In genomic region chr9:67759163-67759955, GRCm38 (mm10) we compare ENCODE assay signal across 8 mouse cellular contexts. TPM values are rescaled to one million over a fixed set of nuclear protein-coding genes. Genes with fewer than 3 reads are reported as not detected.
DNase-seq lines count a peak whose midpoint lies in the region; ATAC-seq and TF ChIP-seq lines count a peak whose summit lies in the region.

C2cd4b (plus strand) TSS chr9:67759437.

- peak within 1 kb of the TSS; percentile 92 for H3K4me3 ChIP-seq in E14TG2a.4 (replicated peaks; ENCODE audit: low read length)
- peak within 1 kb of the TSS; percentile 28; the same call in 1 of the 2 replicates for H3K4me3 ChIP-seq in bone marrow macrophage, adult 2 months (ENCODE audit: insufficient read depth, low read length)
- H3K4me3 ChIP-seq in forebrain, embryonic 11.5 days (ENCODE audit: low read depth, low read length) = peak within 1 kb of the TSS; percentile 62

- H3K9me3 ChIP-seq in E14TG2a.4 (ENCODE audit: low read length) = peaks cover 11% of the 10 kb centered on the region
- no peaks in the 10 kb centered on the region for H3K9me3 ChIP-seq in forebrain, embryonic 11.5 days (ENCODE audit: control insufficient read depth, low read length)

- TF ChIP-seq CTCF in E14TG2a.4 (conservative IDR thresholded peaks at IDR 0.05; ENCODE audit: low read length) = no peak
- TF ChIP-seq CTCF in bone marrow macrophage, adult 2 months (IDR thresholded peaks at IDR 0.05; ENCODE audit: low read depth, low read length) = no peak

- WGBS in forebrain, embryonic 11.5 days = 1% methylated on average over 49 of the region's 49 CpGs

- peaks cover 15% of the 10 kb centered on the region for H3K4me1 ChIP-seq in E14TG2a.4 (replicated peaks; ENCODE audit: low read depth, low read length)
- no peaks in the 10 kb centered on the region for H3K4me1 ChIP-seq in bone marrow macrophage, adult 2 months (ENCODE audit: control insufficient read depth, insufficient read depth, low read length)
- 0 out of 2 replicates have a peak, but pooled peaks cover 3% of the 10 kb centered on the region for H3K4me1 ChIP-seq in forebrain, embryonic 11.5 days (replicated peaks; ENCODE audit: control insufficient read depth, insufficient read depth, low read length)

- DNase-seq in forebrain, embryonic 11.5 days (ENCODE audit: low spot score) = peak; percentile 54
- DNase-seq in heart, postnatal 25 days (ENCODE audit: low spot score) = peak; percentile 28
- DNase-seq in kidney, postnatal 4 days = peak; percentile 45 to 68
- DNase-seq in lung, adult 18-20 months = peak; percentile 86 to 89
- DNase-seq in retina, postnatal 7 days (ENCODE audit: low read depth, low spot score) = peak; percentile 44
- no peak for DNase-seq in spleen, postnatal 10 days (ENCODE audit: low spot score in 2 of 2)

- peaks cover 44% of the 10 kb centered on the region for H3K27me3 ChIP-seq in E14TG2a.4 (ENCODE audit: insufficient read depth, low read length)
- H3K27me3 ChIP-seq in forebrain, embryonic 11.5 days (ENCODE audit: control insufficient read depth, insufficient read depth, low read length) = peaks cover 19% of the 10 kb centered on the region

- peak within 1 kb of the TSS; percentile 88 for H3K4me2 ChIP-seq in forebrain, embryonic 11.5 days (ENCODE audit: low read depth, low read length, severe bottlenecking)

- H3K27ac ChIP-seq in bone marrow macrophage, adult 2 months (ENCODE audit: insufficient read depth, low read depth, low read length) = no peak within 1 kb of the TSS
- H3K27ac ChIP-seq in forebrain, embryonic 11.5 days (ENCODE audit: low read depth, low read length) = no peak within 1 kb of the TSS

- H3K9ac ChIP-seq in forebrain, embryonic 11.5 days (ENCODE audit: low read length) = peak within 1 kb of the TSS; percentile 58

- ATAC-seq in forebrain, embryonic 11.5 days (replicated peaks; ENCODE audit: low FRiP score) = peak; percentile 24; the same call in 1 of the 2 replicates

- intact Hi-C loops in heart, postnatal 25 days (cut with DNase I) = loop anchor here (5.0 kb wide), 1 partner anchor 118 kb away; no protein-coding TSS in a partner anchor

- no peak for TF ChIP-seq POLR2A in bone marrow macrophage, adult 2 months (IDR thresholded peaks at IDR 0.05; ENCODE audit: borderline replicate concordance, low read depth, low read length)

- H3K36me3 ChIP-seq in E14TG2a.4 (ENCODE audit: insufficient read depth, low read length) = no peaks in the 10 kb centered on the region
- H3K36me3 ChIP-seq in forebrain, embryonic 11.5 days (ENCODE audit: control insufficient read depth, insufficient read depth, low read length) = no peaks in the 10 kb centered on the region

RNA-seq across cellular contexts. Expression of gene C2cd4b, which starts in this region (rescaled TPM):
- not detected in 2 replicates for polyA plus RNA-seq in bone marrow macrophage, adult 2 months (2012; ENCODE audit: insufficient read depth, insufficient read length, missing spikeins)
- polyA plus RNA-seq in forebrain, embryonic 11.5 days (2014; fragmentation: Nextera tagmentation; extraction: Ambion mirVana) = 0.13 TPM in 1 of 2 replicates, not detected in the other
- 1 to 10 TPM; 1.6 to 1.9 TPM for total RNA-seq in heart, postnatal 25 days (2021)

Comparison
In these comparisons a context has a peak if more than half of its experiments do, and no peak if none do; other contexts are left out.
1. Peak in DNase-seq, ATAC-seq, H3K4me3 ChIP-seq, H3K9ac ChIP-seq and H3K4me2 ChIP-seq in forebrain, embryonic 11.5 days; RNA of the gene not detected or under 1 TPM.
2. H3K4me3 ChIP-seq: peak in every context shown above with its lines; median percentile 92 in E14TG2a.4; 62 in forebrain, embryonic 11.5 days; 28 in bone marrow macrophage, adult 2 months.
3. DNase-seq: peak in heart, postnatal 25 days (single experiment), kidney, postnatal 4 days (2 of 2), lung, adult 18-20 months (2 of 2) and retina, postnatal 7 days (single experiment); none in spleen, postnatal 10 days (0 of 2).